Mouse (Mus musculus) G1E (cell line): Measurements from ENCODE around the gene Ooep.
"Not testable (repeated sequence)": the region's sequence is repeated elsewhere in the genome, so short reads cannot be mapped to it uniquely, and the experiment has no call there.

Experiments used
- CTCF ChIP-seq: IDR thresholded peaks from 2 replicates; pipeline ENCODE4 v1.5.1; 2012; ENCODE audit warnings: low read depth, low read length, inconsistent platforms, mixed read lengths
- POLR2AphosphoS5 ChIP-seq: IDR thresholded peaks from 2 replicates; pipeline ENCODE4 v1.6.1; 2012; ENCODE audit warnings: low read depth, low read length, inconsistent platforms; ENCODE audit not compliant: insufficient replicate concordance
- TAL1 ChIP-seq: conservative IDR thresholded peaks from 2 replicates; pipeline ENCODE4 v1.6.1; 2012; ENCODE audit warnings: low read depth, low read length, inconsistent platforms, mixed read lengths

GRCm38 (mm10) chr9:78349141-78349540 lies 29.4 kb downstream of the Ooep start:
- TF ChIP-seq POLR2AphosphoS5, CTCF, TAL1: not testable (repeated sequence)
